Mouse (Mus musculus): ENCODE data around the gene Chil6. TPM values are rescaled to one million over a fixed set of nuclear protein-coding genes. Genes with fewer than 3 reads are reported as not detected.

Chil6 gene
- total RNA-seq (2014; rRNA removed) (not detected in 2 replicates), polyA plus RNA-seq (2015; fragmentation: Nextera tagmentation; extraction: Ambion mirVana) (not detected in 2 replicates)

DNA sequence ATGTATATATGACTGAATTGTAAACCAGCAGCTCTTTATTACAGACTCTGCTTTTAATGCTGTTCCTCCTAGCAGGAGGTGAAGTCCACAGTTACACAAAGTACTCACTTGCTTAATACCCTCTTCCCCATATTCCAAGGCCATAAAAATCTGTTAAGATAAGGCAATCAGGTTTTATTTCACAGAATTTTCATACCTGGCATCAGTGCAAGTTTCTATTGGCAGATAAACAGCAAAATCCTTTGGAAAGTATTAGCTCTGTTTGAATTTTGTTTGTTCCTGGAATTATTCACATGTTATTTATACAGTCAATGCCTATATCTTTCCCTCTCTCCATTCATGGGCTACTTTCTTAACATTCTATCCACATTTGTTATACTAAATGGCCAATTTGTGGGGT, at the start of gene Chil6:
Chil6 (minus strand) TSS at position 101 of the 400 bp plus-strand sequence.
- Histone ChIP-seq H3K9ac (no peak within 1 kb of the TSS), H3K9me3 (ENCODE audit: low read length) (no peaks in the 10 kb centered on the region), H3K4me3 (ENCODE audit: low read depth, low read length) (no peak within 1 kb of the TSS), H3K27ac (ENCODE audit: low read depth, low read length) (no peak within 1 kb of the TSS), H3K4me2 (ENCODE audit: low read depth) (no peak within 1 kb of the TSS), H3K4me1 (ENCODE audit: insufficient read depth) (no peaks in the 10 kb centered on the region), H3K36me3 (ENCODE audit: insufficient read depth) (no peaks in the 10 kb centered on the region), H3K27me3 (ENCODE audit: insufficient read depth, low read length) (no peaks in the 10 kb centered on the region)
- no peak for ATAC-seq
- no peak for DNase-seq
- TF ChIP-seq CTCF (IDR thresholded peaks at IDR 0.05; ENCODE audit: low read depth) = no peak

- no peak overlapping the region for H3K27ac ChIP-seq (ENCODE audit: low read depth, low read length)
- no peaks in the 10 kb centered on the region for H3K4me1 ChIP-seq (ENCODE audit: insufficient read depth)
- H3K4me3 ChIP-seq (ENCODE audit: low read depth, low read length) = no peak overlapping the region
- H3K4me2 ChIP-seq (ENCODE audit: low read depth) = no peak overlapping the region
- no peaks in the 10 kb centered on the region for H3K27me3 ChIP-seq (ENCODE audit: insufficient read depth, low read length)
- ATAC-seq = no peak
- no peaks in the 10 kb centered on the region for H3K9me3 ChIP-seq (ENCODE audit: low read length)
- no peaks in the 10 kb centered on the region for H3K36me3 ChIP-seq (ENCODE audit: insufficient read depth)
- WGBS = 86% methylated on average over 4 of the region's 4 CpGs
- H3K9ac ChIP-seq = no peak overlapping the region
- DNase-seq = no peak
- no peak for TF ChIP-seq CTCF (IDR thresholded peaks at IDR 0.05; ENCODE audit: low read depth)
These were observed 46.6 kb upstream of the Chil6 start for GRCm38 (mm10) chr3:106452616-106453015.

DNA sequence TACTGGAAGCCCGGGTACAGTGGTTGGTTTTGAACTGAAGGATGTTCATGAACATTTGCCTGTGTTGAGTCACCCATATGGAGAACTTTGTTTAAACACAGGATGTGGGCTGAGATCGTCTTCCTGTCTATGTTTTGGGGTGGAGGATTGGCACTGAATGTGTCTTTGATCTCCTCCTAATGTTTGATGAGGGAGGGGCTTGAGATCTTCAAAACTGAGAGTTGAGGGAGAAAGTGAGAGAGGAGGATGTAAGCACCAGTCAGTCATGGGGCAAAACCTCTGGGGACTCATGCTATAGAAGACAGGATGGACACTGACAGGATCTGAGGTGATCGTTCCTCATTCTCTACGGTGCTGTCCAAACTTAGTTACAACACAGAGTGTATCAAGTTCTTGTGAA, 43.6 kb upstream of the Chil6 start:
- Histone ChIP-seq H3K9ac (no peak overlapping the region), H3K27ac (ENCODE audit: low read depth, low read length) (no peak overlapping the region), H3K4me3 (ENCODE audit: low read depth, low read length) (no peak overlapping the region), H3K4me2 (ENCODE audit: low read depth) (no peak overlapping the region), H3K27me3 (ENCODE audit: insufficient read depth, low read length) (no peaks in the 10 kb centered on the region), H3K9me3 (ENCODE audit: low read length) (no peaks in the 10 kb centered on the region), H3K36me3 (ENCODE audit: insufficient read depth) (no peaks in the 10 kb centered on the region), H3K4me1 (ENCODE audit: insufficient read depth) (no peaks in the 10 kb centered on the region)
- 66% methylated on average over 4 of the region's 4 CpGs for WGBS
- no peak for ATAC-seq
- TF ChIP-seq CTCF (IDR thresholded peaks at IDR 0.05; ENCODE audit: low read depth) = no peak
- no peak for DNase-seq

DNA sequence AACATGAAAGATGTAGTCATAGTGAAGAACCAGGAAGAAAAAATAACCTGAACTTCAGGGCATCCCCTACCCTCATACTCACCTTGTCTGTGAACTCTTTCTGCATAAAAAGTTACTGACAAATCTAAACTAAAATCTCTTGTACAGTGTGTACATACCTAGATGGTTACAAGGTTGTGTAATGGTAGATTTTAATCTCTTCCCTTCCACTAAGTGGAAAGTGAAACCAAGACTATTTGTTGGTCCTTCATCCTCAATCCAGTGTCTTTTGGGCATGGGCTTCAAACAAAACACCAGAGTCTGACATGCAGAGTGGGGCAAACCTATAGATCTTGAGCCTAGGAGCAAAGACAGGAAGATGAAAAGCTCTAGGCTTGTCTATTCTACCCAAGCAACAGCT, 43.0 kb upstream of the Chil6 start:
- ATAC-seq (no peak), DNase-seq (no peak)
- TF ChIP-seq CTCF (IDR thresholded peaks at IDR 0.05; ENCODE audit: low read depth) = no peak
- Histone ChIP-seq H3K27me3 (ENCODE audit: insufficient read depth, low read length) (no peaks in the 10 kb centered on the region), H3K4me3 (ENCODE audit: low read depth, low read length) (no peak overlapping the region), H3K27ac (ENCODE audit: low read depth, low read length) (no peak overlapping the region), H3K4me2 (ENCODE audit: low read depth) (no peak overlapping the region), H3K36me3 (ENCODE audit: insufficient read depth) (no peaks in the 10 kb centered on the region), H3K4me1 (ENCODE audit: insufficient read depth) (no peaks in the 10 kb centered on the region), H3K9ac (no peak overlapping the region), H3K9me3 (ENCODE audit: low read length) (no peaks in the 10 kb centered on the region)

DNA sequence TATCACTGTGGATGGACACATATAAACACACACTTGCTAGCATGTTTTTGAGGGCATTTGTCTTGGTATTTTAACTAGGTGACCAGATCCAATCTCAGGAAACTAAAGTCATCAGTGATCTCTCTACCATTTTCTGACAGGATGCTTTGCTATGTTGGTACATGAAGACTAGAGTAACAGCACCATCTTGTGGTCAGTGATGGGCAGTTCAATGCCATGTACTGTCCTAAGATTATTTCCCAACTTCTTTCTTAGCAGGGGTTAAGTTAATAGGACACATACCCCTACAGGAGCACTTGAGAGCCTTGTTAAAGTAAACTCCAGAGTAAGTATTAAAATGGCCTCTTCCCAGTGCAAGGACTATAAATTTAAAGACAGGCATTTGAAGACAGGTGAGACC, 42.6 kb upstream of the Chil6 start:
- no peaks in the 10 kb centered on the region for H3K27me3 ChIP-seq (ENCODE audit: insufficient read depth, low read length)
- DNase-seq = peak; percentile 74
- ATAC-seq = peak; percentile 92

More for the DNA sequence above, 42.6 kb upstream of the Chil6 start:
- H3K9ac ChIP-seq = no peak overlapping the region
- no peaks in the 10 kb centered on the region for H3K4me1 ChIP-seq (ENCODE audit: insufficient read depth)
- no peaks in the 10 kb centered on the region for H3K9me3 ChIP-seq (ENCODE audit: low read length)
- H3K4me3 ChIP-seq (ENCODE audit: low read depth, low read length) = no peak overlapping the region
- H3K4me2 ChIP-seq (ENCODE audit: low read depth) = no peak overlapping the region
- peak; percentile 91 for TF ChIP-seq CTCF (IDR thresholded peaks at IDR 0.05; ENCODE audit: low read depth)
- no peak overlapping the region for H3K27ac ChIP-seq (ENCODE audit: low read depth, low read length)
- no peaks in the 10 kb centered on the region for H3K36me3 ChIP-seq (ENCODE audit: insufficient read depth)

Other genes starting within 250 kb of the Chil6 start
- 0.15 TPM in 1 of 2 replicates, not detected in the other for gene Chil3, start 238.6 kb downstream of the Chil6 start, total RNA-seq (2014; rRNA removed)
- 0.17 and 1.2 TPM in 2 replicates for gene Chil3, start 238.6 kb downstream of the Chil6 start, polyA plus RNA-seq (2015; fragmentation: Nextera tagmentation; extraction: Ambion mirVana)
- gene Chil4, start 186.7 kb downstream of the Chil6 start, total RNA-seq (2014; rRNA removed) = not detected in 2 replicates
- not detected in 2 replicates for gene Chil4, start 186.7 kb downstream of the Chil6 start, polyA plus RNA-seq (2015; fragmentation: Nextera tagmentation; extraction: Ambion mirVana)
- 0.31 and 0.90 TPM in 2 replicates for gene Dennd2d, start 76.2 kb upstream of the Chil6 start, total RNA-seq (2014; rRNA removed)
- gene Dennd2d, start 76.2 kb upstream of the Chil6 start, polyA plus RNA-seq (2015; fragmentation: Nextera tagmentation; extraction: Ambion mirVana) = 0.30 and 0.63 TPM in 2 replicates
- 32.5 and 50.0 TPM in 2 replicates for gene Dram2, start 141.6 kb upstream of the Chil6 start, total RNA-seq (2014; rRNA removed)
- 70.3 and 78.4 TPM in 2 replicates for gene Dram2, start 141.6 kb upstream of the Chil6 start, polyA plus RNA-seq (2015; fragmentation: Nextera tagmentation; extraction: Ambion mirVana)
- gene Cept1, start 141.6 kb upstream of the Chil6 start, total RNA-seq (2014; rRNA removed) = 51.1 and 52.3 TPM in 2 replicates
- 30.1 and 38.0 TPM in 2 replicates for gene Cept1, start 141.6 kb upstream of the Chil6 start, polyA plus RNA-seq (2015; fragmentation: Nextera tagmentation; extraction: Ambion mirVana)